Mouse (Mus musculus) kidney, embryonic 16.5 days (tissue): Measurements from ENCODE around the gene Slc35d2. TPM values are rescaled to one million over a fixed set of nuclear protein-coding genes. Genes with fewer than 3 reads are reported as not detected.

Experiments used
- ATAC-seq: fragments of 200-750 bp; cut with Nextera tagmentation; 2 replicates; pipeline ENCODE4 v1.8.0; 2017; ENCODE audit warnings: moderate TSS enrichment; ENCODE audit not compliant: low FRiP score, low TSS enrichment
- H3K27ac ChIP-seq: fragments of 300-500 bp; sonication (generic); 2 replicates; pipeline ENCODE4 v1.5.1; 2014; ENCODE audit warnings: low read length
- H3K27me3 ChIP-seq: fragments of 300-500 bp; sonication (generic); 2 replicates; pipeline ENCODE4 v1.6.1; 2014; ENCODE audit warnings: low read length, control low read depth, mixed read lengths; ENCODE audit not compliant: insufficient read depth
- H3K36me3 ChIP-seq: fragments of 300-500 bp; sonication (generic); 2 replicates; pipeline ENCODE4 v1.6.1; 2014; ENCODE audit warnings: low read length, control low read depth, mixed read lengths; ENCODE audit not compliant: insufficient read depth
- H3K4me1 ChIP-seq: fragments of 300-500 bp; sonication (generic); 2 replicates; pipeline ENCODE4 v1.6.1; 2014; ENCODE audit warnings: low read length, control low read depth, mixed read lengths; ENCODE audit not compliant: insufficient read depth
- H3K4me2 ChIP-seq: fragments of 300-500 bp; sonication (generic); replicated peaks from 2 replicates; pipeline ENCODE4 v1.6.1; 2014; ENCODE audit warnings: low read depth, low read length
- H3K4me3 ChIP-seq: fragments of 300-500 bp; sonication (generic); 2 replicates; pipeline ENCODE4 v1.5.1; 2014; ENCODE audit warnings: mild to moderate bottlenecking, low read length
- H3K9ac ChIP-seq: fragments of 300-500 bp; sonication (generic); replicated peaks from 2 replicates; pipeline ENCODE4 v1.6.1; 2014; ENCODE audit warnings: low read length
- H3K9me3 ChIP-seq: fragments of 300-500 bp; sonication (generic); 2 replicates; pipeline ENCODE4 v1.6.1; 2016; ENCODE audit warnings: low read length, control low read depth
- WGBS: fragments of 180-500 bp; shearing (Covaris S2); extraction: QIAGEN DNeasy Blood & Tissue Kit; methylation state at CpG from one replicate; pipeline ENCODE4 v1.1.7; 2014; 5-methylcytosine and 5-hydroxymethylcytosine counted together
- polyA plus RNA-seq: library from polyadenylated mRNA; unstranded; fragments of >200 nt; fragmentation: Nextera tagmentation; extraction: Ambion mirVana; gene quantifications from 2 replicates; pipeline ENCODE4 v1.2.1, GENCODE M21; 2015

Gene Slc35d2
- polyA plus RNA-seq, 1 experiment from 2014 or later, result 5.6 TPM

GRCm38 (mm10) chr13:64123491-64124188 lies 5.5 kb downstream of the Slc35d2 start:
- no peaks in the 10 kb centered on the region for H3K27me3 ChIP-seq
- no peak overlapping the region for H3K27ac ChIP-seq
- no peak overlapping the region for H3K4me3 ChIP-seq
- no peak overlapping the region for H3K4me2 ChIP-seq
- peaks cover 2% of the 10 kb centered on the region; the same call in 1 of the 2 replicates for H3K4me1 ChIP-seq
- no peak for ATAC-seq
- H3K9ac ChIP-seq, result no peak overlapping the region
- peaks cover 3% of the 10 kb centered on the region; the same call in 1 of the 2 replicates for H3K9me3 ChIP-seq
- no peaks in the 10 kb centered on the region for H3K36me3 ChIP-seq
- 42% methylated on average over 6 of the region's 6 CpGs for WGBS

GRCm38 (mm10) chr13:64120760-64121159 lies 8.4 kb downstream of the Slc35d2 start:
- Histone ChIP-seq H3K4me1 (no peaks in the 10 kb centered on the region), H3K27me3 (no peaks in the 10 kb centered on the region), H3K27ac (no peak overlapping the region), H3K36me3 (no peaks in the 10 kb centered on the region), H3K9ac (no peak overlapping the region), H3K4me3 (no peak overlapping the region), H3K9me3 (peaks cover 3% of the 10 kb centered on the region; the same call in 1 of the 2 replicates), H3K4me2 (no peak overlapping the region)
- ATAC-seq, result no peak
- WGBS, result 69% methylated on average over 4 of the region's 4 CpGs

GRCm38 (mm10) chr13:64117442-64117841 lies 11.7 kb downstream of the Slc35d2 start:
- WGBS, result 56% methylated on average over 2 of the region's 2 CpGs
- no peak overlapping the region for H3K9ac ChIP-seq
- no peaks in the 10 kb centered on the region for H3K9me3 ChIP-seq
- H3K4me1 ChIP-seq, result no peaks in the 10 kb centered on the region
- no peak for ATAC-seq
- H3K36me3 ChIP-seq, result no peaks in the 10 kb centered on the region
- no peak overlapping the region for H3K4me3 ChIP-seq
- H3K27me3 ChIP-seq, result no peaks in the 10 kb centered on the region
- no peak overlapping the region for H3K4me2 ChIP-seq
- H3K27ac ChIP-seq, result no peak overlapping the region

- no peak overlapping the region for H3K4me2 ChIP-seq
These were observed 18.7 kb downstream of the Slc35d2 start for GRCm38 (mm10) chr13:64110421-64110820.

GRCm38 (mm10) chr13:64108381-64108850 lies 20.8 kb downstream of the Slc35d2 start:
- Histone ChIP-seq H3K9me3 (no peaks in the 10 kb centered on the region), H3K27me3 (no peaks in the 10 kb centered on the region), H3K9ac (no peak overlapping the region), H3K4me1 (peaks cover 10% of the 10 kb centered on the region), H3K4me2 (no peak overlapping the region), H3K4me3 (no peak overlapping the region), H3K27ac (no peak overlapping the region), H3K36me3 (peaks cover 6% of the 10 kb centered on the region; the same call in 1 of the 2 replicates)
- ATAC-seq, result no peak; the same call in 1 of the 2 replicates
- whole genome bisulfite sequencing, result 13% methylated on average over 5 of the region's 5 CpGs

More at GRCm38 (mm10) chr13:64110421-64110820, 18.7 kb downstream of the Slc35d2 start:
- no peaks in the 10 kb centered on the region for H3K27me3 ChIP-seq
- 96% methylated on average over 1 of the region's 1 CpGs for WGBS
- ATAC-seq, result no peak
- H3K27ac ChIP-seq, result no peak overlapping the region
- H3K9me3 ChIP-seq, result no peaks in the 10 kb centered on the region
- H3K36me3 ChIP-seq, result no peaks in the 10 kb centered on the region
- H3K9ac ChIP-seq, result no peak overlapping the region
- peaks cover 10% of the 10 kb centered on the region for H3K4me1 ChIP-seq
- no peak overlapping the region for H3K4me3 ChIP-seq

GRCm38 (mm10) chr13:64107535-64107934 lies 21.6 kb downstream of the Slc35d2 start:
- no peak overlapping the region for H3K27ac ChIP-seq
- peaks cover 6% of the 10 kb centered on the region; the same call in 1 of the 2 replicates for H3K36me3 ChIP-seq
- no peak overlapping the region for H3K4me2 ChIP-seq
- H3K4me1 ChIP-seq, result peaks cover 10% of the 10 kb centered on the region
- H3K27me3 ChIP-seq, result no peaks in the 10 kb centered on the region
- ATAC-seq, result 0 out of 2 replicates have a peak, but pooled peaks have one; percentile 63
- no peak overlapping the region for H3K4me3 ChIP-seq
- H3K9me3 ChIP-seq, result no peaks in the 10 kb centered on the region
- WGBS, result 41% methylated on average over 8 of the region's 8 CpGs
- no peak overlapping the region for H3K9ac ChIP-seq

- peaks cover 6% of the 10 kb centered on the region; the same call in 1 of the 2 replicates for H3K36me3 ChIP-seq
- H3K4me3 ChIP-seq, result no peak overlapping the region
- no peak for ATAC-seq
- H3K4me1 ChIP-seq, result peaks cover 10% of the 10 kb centered on the region
- H3K9me3 ChIP-seq, result no peaks in the 10 kb centered on the region
- no peak overlapping the region for H3K4me2 ChIP-seq
- 77% methylated on average over 3 of the region's 3 CpGs for WGBS
- H3K27ac ChIP-seq, result no peak overlapping the region
- no peaks in the 10 kb centered on the region for H3K27me3 ChIP-seq
- no peak overlapping the region for H3K9ac ChIP-seq
These were observed 22.1 kb downstream of the Slc35d2 start for GRCm38 (mm10) chr13:64107105-64107504.

GRCm38 (mm10) chr13:64105690-64106089 lies 23.5 kb downstream of the Slc35d2 start:
- 80% methylated on average over 3 of the region's 3 CpGs for WGBS
- Histone ChIP-seq H3K4me3 (no peak overlapping the region), H3K27me3 (no peaks in the 10 kb centered on the region), H3K9me3 (no peaks in the 10 kb centered on the region), H3K27ac (no peak overlapping the region), H3K4me2 (no peak overlapping the region), H3K36me3 (peaks cover 6% of the 10 kb centered on the region; the same call in 1 of the 2 replicates), H3K9ac (no peak overlapping the region), H3K4me1 (peaks cover 10% of the 10 kb centered on the region)
- no peak for ATAC-seq

- Histone ChIP-seq H3K27me3 (no peaks in the 10 kb centered on the region), H3K9me3 (no peaks in the 10 kb centered on the region), H3K36me3 (peaks cover 6% of the 10 kb centered on the region; the same call in 1 of the 2 replicates), H3K4me2 (no peak overlapping the region), H3K4me3 (no peak overlapping the region), H3K4me1 (no peaks in the 10 kb centered on the region), H3K27ac (no peak overlapping the region), H3K9ac (no peak overlapping the region)
- 66% methylated on average over 3 of the region's 3 CpGs for WGBS
- ATAC-seq, result peak; percentile 57; the same call in 1 of the 2 replicates
These were observed 29.0 kb downstream of the Slc35d2 start for GRCm38 (mm10) chr13:64100186-64100585.

- ATAC-seq, result no peak
- no peak overlapping the region for H3K4me3 ChIP-seq
- no peaks in the 10 kb centered on the region for H3K27me3 ChIP-seq
- H3K36me3 ChIP-seq, result no peaks in the 10 kb centered on the region
- no peak overlapping the region for H3K9ac ChIP-seq
- H3K4me2 ChIP-seq, result no peak overlapping the region
- H3K9me3 ChIP-seq, result no peaks in the 10 kb centered on the region
- WGBS, result 76% methylated on average over 9 of the region's 9 CpGs
- H3K27ac ChIP-seq, result no peak overlapping the region
- H3K4me1 ChIP-seq, result no peaks in the 10 kb centered on the region
These were observed 30.2 kb downstream of the Slc35d2 start for GRCm38 (mm10) chr13:64098992-64099391.
